Mouse (Mus musculus): Measurements from ENCODE around the gene Mapk8.

GRCm38 (mm10) chr14:33481991-33482390 is 35.0 kb upstream of the Mapk8 start:
- no peak for TF ChIP-seq CTCF (IDR thresholded peaks at IDR 0.05; ENCODE audit: control insufficient read depth, insufficient read depth, low read length)
- TF ChIP-seq POLR2A (IDR thresholded peaks at IDR 0.05; ENCODE audit: borderline replicate concordance, control insufficient read depth, low read depth, low read length) = no peak
